Mouse (Mus musculus) liver, adult (tissue): Measurements from ENCODE around the gene Tmod3.

Experiments used
- GATA4 ChIP-seq: IDR thresholded peaks from 2 replicates; pipeline ENCODE4 v1.6.1; 2014; ENCODE audit warnings: mild to moderate bottlenecking, low read length; ENCODE audit not compliant: insufficient replicate concordance

Tmod3 gene

DNA sequence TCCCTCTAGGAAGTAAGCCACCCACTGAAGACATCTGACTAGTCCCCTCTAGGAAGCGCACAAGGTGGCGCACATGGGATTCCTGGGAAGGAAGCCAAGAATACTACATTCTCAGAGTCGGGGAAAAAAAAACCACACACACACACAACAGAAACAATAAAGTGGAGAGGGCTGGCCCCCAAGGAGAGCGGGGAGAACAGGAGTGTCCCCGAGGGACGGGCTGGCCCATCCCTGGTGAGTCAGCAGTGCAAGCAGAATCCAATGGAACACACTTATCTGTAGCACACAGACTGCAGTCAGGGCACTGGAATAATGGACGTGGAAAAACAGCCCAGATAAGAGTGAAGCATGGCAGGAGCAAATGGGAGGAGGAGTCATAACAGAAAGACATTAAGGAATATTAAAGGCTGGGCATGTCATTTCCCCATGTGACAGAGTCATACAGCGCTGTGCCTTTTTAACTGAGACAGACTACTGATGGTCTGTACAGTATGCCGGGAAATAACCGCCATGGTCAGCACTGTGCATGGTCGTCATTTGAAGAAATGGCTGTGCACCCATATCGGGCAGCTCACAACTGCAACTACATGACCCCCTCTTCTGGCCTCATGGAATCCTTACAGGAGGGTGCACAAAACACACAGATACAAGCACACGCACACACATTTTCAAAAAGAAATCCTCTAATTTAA is 31.9 kb downstream of the Tmod3 start:
- TF ChIP-seq GATA4, result peak; percentile 46; the same call in 1 of the 2 replicates

DNA sequence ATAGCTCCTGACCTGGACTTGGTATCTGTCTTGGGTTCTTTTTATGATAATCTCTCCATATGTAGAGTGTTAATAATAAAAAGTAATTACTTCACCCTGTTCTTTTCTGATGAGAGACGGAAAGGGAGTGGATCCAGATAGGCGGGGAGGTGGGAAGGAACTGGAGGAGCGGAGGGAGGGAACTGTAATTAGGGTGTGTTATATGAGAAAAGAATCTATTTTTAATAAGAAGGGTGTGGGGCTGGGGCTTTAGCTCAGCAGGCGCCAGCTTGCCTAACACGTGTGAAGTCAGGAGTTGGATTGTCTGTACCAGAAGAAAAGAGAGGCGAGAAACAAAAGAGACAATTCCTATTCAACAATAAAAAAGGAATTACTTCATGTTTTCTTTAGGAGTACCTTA is 35.8 kb downstream of the Tmod3 start:
- TF ChIP-seq GATA4, result no peak

DNA sequence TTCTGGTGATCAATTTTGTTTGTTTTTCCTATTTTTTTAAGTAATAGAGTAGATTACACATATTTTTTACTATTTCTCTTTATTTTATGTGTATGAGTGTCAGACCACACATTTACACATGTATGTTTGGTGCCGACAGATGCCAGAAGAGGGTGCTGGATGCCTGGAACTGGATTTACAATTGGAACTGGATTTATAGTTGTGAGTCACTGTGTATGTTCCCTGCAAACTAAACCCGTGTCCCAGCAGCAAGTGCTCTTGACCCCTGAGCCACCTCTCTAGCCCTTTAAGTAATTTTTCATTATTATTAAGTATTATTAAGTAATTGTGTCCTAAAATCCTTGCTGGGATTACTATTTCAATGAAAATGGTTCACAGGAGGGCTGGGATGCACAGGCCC is 37.2 kb downstream of the Tmod3 start:
- no peak for TF ChIP-seq GATA4

DNA sequence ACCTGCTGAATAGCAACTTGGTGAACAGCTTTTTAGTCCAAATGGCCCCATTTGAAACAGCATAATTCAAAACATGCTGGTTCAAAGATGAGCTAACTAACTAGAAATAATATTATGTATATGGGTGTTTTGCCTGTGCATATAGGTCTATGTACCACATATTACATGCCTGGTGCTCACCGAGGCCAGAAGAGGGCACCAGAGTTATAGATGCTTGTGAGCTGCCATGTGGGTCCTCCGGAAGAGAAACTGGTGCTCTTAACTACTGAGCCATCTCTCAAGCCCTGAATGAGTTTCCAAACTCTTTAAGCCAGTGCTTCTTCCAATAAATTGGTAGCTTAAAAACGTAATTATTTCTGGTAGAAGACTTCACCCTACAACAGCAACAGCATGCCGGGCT is 37.7 kb downstream of the Tmod3 start:
- no peak for TF ChIP-seq GATA4

DNA sequence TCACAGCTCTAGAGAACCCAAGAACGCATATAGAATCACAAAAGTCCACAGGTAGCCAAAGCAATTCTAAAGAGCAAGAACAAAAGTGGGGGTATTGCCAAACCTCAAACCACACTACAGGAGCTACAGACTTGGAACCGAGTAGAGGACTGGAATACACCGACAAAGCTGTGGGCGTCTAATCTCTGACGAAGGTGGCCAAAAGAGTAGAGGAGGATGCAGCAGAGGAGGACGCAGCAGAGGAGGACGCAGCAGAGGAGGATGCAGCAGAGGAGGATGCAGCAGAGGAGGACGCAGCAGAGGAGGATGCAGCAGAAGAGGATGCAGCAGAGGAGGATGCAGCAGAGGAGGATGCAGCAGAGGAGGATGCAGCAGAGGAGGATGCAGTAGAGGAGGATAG is 38.5 kb downstream of the Tmod3 start:
- TF ChIP-seq GATA4, result no peak

DNA sequence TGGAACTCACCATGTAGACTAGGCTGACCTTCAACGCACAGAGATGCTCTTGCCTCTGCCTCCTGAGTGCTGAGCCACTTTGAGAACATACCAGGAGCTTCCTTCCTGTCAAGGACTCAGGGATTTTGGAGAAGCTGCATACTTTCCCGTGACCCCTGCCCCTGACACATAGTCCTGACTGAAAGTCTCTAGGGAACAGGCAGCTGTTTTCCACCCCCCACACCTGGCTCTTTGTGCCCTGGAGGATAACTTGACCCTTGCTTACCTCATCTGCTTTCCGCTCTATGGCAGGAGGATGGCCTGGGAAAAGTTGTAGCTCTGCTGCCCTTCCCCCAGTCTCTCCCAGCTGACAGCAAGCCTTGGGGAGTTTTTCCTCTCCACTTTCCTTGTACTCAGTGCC is 41.7 kb downstream of the Tmod3 start:
- TF ChIP-seq GATA4, result no peak

DNA sequence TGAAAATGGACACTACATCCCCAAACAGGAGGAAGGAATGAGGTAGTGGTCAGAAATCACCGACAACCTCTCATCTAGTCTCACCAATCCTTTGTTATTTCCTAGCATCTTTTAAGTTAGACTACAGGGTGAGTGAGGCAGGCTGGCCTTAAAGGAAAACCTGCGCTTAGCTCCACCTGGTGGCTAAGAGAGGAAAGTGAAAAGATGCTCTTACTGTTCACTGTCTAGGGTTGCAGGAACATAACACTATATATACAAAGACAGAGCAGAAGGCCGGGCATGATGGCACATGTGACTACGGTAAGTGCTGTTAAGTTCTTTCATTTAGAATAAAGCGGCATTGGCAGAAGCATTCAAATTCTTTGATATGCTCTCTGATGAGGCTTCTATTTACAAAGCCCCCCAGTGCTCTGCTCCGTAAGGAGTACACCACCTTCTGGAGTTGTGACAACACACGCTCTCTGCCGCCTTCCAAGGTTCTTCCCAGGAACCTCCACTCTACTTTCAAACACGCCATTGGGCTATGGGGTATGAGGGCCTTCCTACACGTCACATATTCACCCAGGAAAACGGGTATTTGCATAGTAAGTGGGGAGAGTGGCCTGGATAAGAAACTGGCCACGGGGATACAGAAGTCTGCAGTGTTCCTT is 43.9 kb downstream of the Tmod3 start:
- TF ChIP-seq GATA4, result no peak

DNA sequence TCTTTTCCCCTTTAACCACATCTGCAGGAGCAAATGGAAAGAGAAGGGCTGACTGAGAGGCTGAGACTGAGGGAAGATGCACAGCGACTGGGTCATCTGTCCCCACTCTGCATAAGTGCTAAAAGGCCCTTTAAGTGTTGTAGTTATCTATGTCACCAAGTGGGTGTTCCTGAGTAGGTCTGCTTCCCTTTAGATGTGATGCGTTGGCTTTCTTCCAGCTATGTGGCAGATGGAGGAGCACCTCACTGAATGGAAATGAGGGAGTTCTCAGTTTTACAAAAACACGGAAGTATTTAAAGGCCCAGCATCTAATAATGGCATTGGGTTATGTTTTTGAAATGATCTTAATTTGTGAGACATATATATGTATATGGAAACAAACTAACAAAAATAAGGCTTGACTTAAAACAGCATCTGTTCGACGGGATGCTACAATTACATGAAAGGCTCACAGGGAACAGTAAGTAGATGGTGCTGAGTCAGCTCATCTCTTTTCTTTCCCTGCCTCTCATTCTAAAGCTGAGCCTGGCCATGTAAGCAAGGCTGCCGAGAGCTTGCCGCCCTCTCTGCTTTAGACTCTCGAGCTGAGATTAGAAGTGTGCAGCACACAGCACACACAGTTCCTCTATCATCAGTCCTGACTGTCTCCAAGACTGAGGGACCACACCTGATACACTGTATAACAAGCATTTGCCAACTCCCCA is 48.1 kb downstream of the Tmod3 start:
- TF ChIP-seq GATA4, result no peak

DNA sequence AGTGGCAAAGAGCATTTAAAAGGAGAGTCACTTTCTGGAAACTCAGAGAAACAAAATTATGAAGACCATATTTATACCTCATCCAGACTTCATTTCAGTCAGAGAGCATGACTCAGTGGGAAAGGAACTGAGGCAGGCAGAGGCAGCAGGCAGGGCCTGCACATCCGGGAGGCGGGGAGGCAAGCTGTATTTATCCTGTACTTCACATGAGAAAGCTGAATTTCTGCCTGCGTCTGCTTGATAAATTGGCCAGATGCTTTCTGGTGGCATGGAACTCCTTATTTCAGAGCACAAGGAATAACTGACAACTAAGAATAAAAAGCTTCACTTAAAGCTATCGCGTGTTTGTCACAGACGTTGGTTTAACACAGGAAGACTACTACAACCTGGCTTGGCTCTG is 55.1 kb downstream of the Tmod3 start:
- no peak for TF ChIP-seq GATA4

DNA sequence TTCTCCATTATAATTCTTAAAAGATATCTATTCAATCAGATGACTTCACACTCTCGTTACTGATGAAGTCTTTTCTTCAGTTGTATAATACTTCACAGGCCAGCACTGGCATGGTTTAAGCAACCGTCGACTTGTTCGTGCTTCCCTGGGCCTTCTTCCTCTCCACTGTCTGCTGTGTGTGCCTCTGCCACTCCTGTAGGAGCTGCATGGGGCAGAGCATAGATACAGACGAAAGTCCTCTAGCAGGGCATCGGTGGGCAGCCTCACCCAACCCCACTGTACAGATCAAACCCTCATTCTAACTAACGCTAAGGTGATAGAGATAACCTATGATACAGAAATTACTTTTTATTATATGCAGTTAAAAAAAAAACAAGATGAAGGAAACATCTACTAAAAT is 60.9 kb downstream of the Tmod3 start:
- no peak for TF ChIP-seq GATA4

DNA sequence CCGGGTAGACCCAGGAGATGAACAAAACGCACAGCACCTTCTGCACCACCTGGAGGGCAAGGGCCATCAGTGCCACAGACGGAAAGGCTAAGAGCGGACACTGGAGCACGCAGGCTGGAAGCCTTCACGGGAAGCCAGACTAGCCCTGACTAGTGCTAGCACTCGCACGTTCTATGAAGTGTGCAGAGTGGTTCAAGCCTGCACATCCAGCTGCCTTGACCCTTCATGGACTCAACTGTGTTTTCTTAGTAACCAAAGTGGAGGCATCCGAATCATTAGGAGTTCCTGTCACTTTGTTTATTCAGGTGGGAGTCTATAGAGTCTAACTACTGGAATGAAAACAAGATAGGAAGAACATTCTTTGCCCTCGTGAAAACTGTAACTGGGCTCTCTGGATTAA is 63.5 kb downstream of the Tmod3 start:
- no peak for TF ChIP-seq GATA4

DNA sequence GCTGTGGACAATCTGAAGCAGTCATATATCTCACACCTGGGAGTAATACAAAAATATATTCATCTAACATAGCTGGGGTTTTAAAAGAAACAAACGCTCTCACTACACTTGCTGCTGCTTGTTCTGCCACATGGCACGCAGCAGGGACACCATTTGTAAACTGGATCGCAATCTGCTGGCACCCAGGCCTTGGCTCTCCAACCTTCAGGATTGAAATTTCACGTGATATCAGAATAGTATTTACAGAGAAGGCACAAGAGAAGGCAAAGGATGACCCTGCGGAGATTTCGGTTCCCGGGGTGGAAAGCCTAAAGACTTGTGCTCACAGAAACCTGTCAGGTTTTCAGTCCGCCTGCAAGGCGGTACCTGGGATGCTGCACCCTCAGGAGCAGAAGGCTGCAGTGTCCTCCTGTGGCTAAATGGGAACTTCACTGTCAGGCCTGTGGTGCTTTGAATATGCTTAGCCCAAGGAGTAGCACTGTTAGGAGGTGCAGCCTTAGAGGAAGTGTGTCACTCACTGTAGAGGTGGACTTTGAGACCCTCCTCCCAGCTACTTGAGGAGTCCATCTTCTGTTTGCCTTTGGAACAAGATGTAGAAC is 65.0 kb downstream of the Tmod3 start:
- TF ChIP-seq GATA4, result no peak

DNA sequence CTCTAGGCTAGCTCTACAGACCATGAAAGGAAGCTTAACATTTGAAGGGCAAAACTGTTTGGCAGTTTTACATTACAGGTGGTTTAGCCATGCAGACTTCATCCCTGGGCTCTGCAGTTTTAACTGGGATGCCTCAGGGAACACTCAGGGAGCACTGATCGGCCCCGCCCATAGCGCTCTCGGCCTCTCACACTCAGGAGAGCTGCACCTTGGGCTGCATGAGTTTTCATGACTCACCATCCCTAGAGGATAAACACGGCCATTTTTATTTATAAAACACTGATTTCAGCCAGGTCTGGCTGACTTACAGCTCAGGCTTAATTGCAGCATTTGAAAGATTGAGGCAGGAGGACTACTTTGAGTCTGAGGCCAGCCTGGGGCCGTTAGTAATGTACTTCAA is 74.2 kb downstream of the Tmod3 start:
- no peak for TF ChIP-seq GATA4

DNA sequence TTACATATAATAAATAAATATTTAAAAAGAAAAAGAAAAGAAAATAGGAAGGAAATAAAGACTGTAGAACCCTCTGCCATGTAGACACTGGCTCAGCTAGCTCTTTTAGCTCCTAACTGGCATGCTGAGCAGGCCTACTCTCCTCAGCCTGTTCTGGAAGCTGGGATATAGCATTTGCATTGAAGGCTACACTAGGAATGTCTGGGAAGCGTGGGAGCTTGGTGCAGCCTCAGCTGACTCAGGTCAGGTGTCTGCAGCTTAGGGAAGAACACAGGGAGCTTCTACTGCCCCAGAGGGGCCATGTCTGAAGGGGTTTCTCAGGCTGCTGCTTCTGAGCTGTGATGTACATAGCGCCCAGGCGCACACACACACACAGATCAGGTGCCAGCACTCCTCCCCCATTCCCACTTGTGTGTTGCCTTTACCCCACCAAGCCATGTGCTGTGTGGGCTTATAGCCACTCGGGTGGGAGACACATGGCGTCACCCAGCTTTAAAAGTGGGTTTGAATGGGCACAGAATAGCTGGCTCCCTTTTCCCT is 78.9 kb downstream of the Tmod3 start:
- no peak for TF ChIP-seq GATA4

DNA sequence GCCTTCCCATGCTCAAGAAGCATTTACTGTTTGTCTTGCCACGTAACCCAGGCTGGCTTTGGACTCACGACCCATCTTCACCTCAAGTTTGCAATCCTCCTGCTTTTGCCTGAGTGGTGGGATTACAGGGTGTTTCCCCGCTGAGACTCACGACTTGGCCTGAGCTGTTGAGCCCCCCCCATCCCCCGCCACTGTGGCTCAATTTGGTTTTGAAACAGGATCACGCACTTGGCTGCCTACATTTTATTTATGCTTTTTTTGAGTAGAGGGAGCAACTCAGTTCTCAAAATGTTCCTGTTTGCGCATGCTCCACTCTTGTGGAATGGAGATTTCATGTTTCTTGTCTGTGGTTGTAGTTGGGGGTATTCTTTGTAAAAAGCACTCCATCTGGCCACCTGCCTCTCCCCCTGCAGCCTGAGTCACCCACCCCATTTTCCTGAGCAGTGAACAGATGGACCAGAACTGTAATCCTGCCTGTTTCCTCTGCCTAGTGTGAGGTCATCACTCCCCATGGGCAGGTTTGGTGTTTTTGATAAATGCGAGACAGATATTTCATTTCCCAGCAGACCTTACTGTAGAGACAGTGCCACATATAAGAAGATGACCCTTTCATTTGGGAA is 80.2 kb downstream of the Tmod3 start:
- no peak for TF ChIP-seq GATA4
